Mouse (Mus musculus) C2C12 (cell line): ENCODE data around the gene B3glct.

Source experiments
- CTCF ChIP-seq: IDR thresholded peaks from one replicate; pipeline ENCODE4 v1.5.1; 2011; ENCODE audit not compliant: control insufficient read depth, insufficient read depth, insufficient read length
- FOSL1 ChIP-seq: IDR thresholded peaks from one replicate; pipeline ENCODE4 v1.8.0; 2011; ENCODE audit warnings: mild to moderate bottlenecking, low read length; ENCODE audit not compliant: poor library complexity, insufficient read depth, severe bottlenecking
- MAX ChIP-seq: IDR thresholded peaks from one replicate; pipeline ENCODE4 v1.6.1; 2011; ENCODE audit warnings: mild to moderate bottlenecking, control low read depth
- MYOD1 ChIP-seq: IDR thresholded peaks from one replicate; pipeline ENCODE4 v1.6.1; 2011; ENCODE audit warnings: low read depth; ENCODE audit not compliant: control insufficient read depth, insufficient read length
- USF1 ChIP-seq: IDR thresholded peaks from one replicate; pipeline ENCODE4 v1.6.1; 2011; ENCODE audit warnings: low read depth, mild to moderate bottlenecking, control low read depth, moderate library complexity

- no peak for TF ChIP-seq CTCF
- no peak for TF ChIP-seq MAX
- no peak for TF ChIP-seq MYOD1
- no peak for TF ChIP-seq USF1
- TF ChIP-seq FOSL1 = no peak
Measured at GRCm38 (mm10) chr5:149740703-149741102, 62.7 kb downstream of the B3glct start.
